Mouse (Mus musculus) small intestine, adult 2 months (tissue): ENCODE data around the gene Lrp5.

Experiments
- CTCF ChIP-seq: fragments of 200-500 bp; IDR thresholded peaks from 2 replicates; pipeline ENCODE4 v1.5.1; 2012; ENCODE audit warnings: low read depth, mild to moderate bottlenecking, control low read depth, inconsistent platforms, low read length, moderate library complexity, mixed read lengths; ENCODE audit not compliant: insufficient replicate concordance, insufficient read length; ENCODE audit errors: extremely low read depth
- POLR2A ChIP-seq: fragments of 200-500 bp; IDR thresholded peaks from 2 replicates; pipeline ENCODE4 v1.6.1; 2012; ENCODE audit warnings: low read depth, mild to moderate bottlenecking, control low read depth, inconsistent platforms, low read length, moderate library complexity

DNA sequence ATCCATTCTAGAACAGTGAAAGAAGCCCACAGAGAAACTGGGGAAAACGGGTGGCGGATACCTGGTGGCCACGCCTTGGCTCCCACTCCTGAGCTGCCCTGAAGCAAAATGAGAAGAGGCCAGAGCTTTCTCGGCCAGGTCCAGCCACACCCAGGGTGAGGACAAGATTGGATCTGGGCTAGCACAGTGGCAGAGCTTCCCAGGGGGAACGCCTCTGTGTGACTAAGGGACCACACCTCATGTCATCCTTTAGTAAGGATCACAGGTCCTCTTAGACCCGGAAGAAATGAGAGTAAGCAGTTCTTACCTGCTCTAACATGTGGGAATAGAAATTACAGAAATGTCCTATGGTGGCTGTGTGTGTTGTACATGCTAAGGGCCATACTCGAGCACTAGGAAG is 61.3 kb downstream of the Lrp5 start:
- TF ChIP-seq CTCF (no peak), POLR2A (no peak)
